Mouse (Mus musculus) WW6 (cell line): ENCODE data around the gene Tmem126b.

Experiments
- DNase-seq: peaks from one replicate; pipeline ENCODE4 v3.0.0-alpha.2; 2013; ENCODE audit warnings: low read depth, low spot score

Gene Tmem126b

GRCm38 (mm10) chr7:90475793-90476312, at the start of gene Tmem126b:
Gene Tmem126b, minus strand, starts transcription at chr7:90476001.
- DNase-seq: peak; percentile 93

GRCm38 (mm10) chr7:90512293-90512692, 36.5 kb upstream of the Tmem126b start:
- DNase-seq: no peak

- DNase-seq: no peak
These were observed 32.3 kb upstream of the Tmem126b start for GRCm38 (mm10) chr7:90508124-90508523.

GRCm38 (mm10) chr7:90482607-90483006, 6.8 kb upstream of the Tmem126b start:
- DNase-seq: no peak

DNA sequence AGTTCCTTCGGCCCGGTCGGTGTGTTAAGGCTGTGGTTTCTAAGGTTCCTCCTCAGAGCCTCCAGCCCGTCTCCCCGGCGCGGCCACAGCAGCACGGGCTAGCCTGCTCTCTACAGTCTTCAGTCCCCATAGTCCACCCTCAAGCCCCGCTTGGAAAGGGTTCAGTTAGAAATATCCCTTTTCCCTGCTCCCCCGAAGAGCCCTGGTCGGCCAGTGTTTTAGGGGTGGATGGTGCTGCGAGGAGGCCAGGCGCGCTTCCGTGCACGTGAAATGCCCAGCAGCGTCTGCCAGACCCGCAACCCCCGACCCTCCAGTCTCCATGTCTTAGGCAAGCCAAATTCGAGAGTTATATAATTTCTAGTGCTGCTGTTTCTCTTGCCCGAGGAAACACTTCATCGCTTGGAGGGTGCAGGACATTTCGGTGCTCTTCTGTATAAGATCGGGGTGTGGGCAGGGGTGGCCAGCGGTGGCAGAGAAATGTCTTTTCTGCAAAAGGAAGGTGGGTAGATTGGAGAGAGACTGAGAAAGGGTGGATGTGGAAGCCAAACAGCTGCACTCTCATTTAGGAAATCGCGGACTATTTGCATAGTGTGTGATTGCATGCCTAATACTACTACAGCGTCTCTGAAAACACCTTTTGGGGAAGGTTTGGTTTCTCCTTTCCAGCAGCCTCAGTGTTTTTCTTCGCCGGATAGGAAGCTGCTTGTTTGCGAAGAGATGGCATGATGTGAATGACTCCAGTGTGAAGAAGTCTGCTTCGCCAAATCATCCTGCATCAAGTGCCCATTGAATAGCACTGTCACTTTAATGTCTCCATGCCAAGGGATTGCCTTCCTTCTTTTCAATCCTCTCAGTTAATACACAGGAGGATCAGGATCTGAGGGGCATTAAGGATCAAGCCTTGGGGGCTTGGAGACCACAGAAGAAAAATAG, 778 bp upstream of the Tmem126b start, which contains the start of gene Dlg2:
Dlg2 (plus strand) TSS at position 360 of the 933 bp plus-strand sequence.
- DNase-seq: no peak

- no peak for DNase-seq
These were observed 2.3 kb downstream of the Tmem126b start for GRCm38 (mm10) chr7:90473511-90473910.

GRCm38 (mm10) chr7:90461441-90461840, 14.4 kb downstream of the Tmem126b start:
- DNase-seq: no peak

- DNase-seq: no peak
These were observed 14.9 kb downstream of the Tmem126b start for GRCm38 (mm10) chr7:90460930-90461329.

- no peak for DNase-seq
These were observed 15.5 kb downstream of the Tmem126b start for GRCm38 (mm10) chr7:90460330-90460729.

GRCm38 (mm10) chr7:90457517-90457916, 18.3 kb downstream of the Tmem126b start:
- no peak for DNase-seq

DNA sequence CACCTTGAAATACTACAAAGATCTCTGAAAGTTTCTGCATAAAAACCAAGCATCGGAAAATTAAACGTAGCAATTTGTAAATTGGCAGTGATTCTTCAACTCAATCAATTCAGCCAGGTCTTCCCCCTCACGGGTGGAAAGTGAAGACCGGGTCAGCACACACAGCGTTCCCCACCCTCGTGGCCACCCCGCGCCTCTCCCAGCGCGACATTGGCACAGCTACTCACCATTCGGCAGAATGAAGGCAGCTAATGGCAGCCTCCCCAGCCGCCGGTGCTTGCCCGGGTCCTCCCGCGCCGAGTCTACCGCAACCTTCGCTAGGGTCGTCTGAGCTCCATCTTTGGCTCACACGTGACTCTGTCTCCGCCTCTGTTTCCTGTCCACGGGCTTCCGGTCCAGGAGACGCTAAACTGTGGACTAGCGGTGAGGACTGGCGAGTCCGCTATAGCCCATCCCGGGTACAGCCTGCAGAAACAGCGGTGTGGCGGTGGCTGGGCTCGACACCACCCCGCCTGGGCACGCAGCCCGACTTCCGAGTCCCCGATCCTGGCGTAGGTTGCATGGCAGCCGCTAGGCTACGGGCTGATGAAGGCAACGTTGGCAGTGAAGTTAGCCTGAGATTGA, 18.8 kb downstream of the Tmem126b start, which contains the start of gene Tmem126a:
Tmem126a (minus strand) TSS at position 385 of the 624 bp plus-strand sequence.
- DNase-seq: peak; percentile 43

GRCm38 (mm10) chr7:90456149-90456844, 19.5 kb downstream of the Tmem126b start:
- no peak for DNase-seq

GRCm38 (mm10) chr7:90444206-90444605, 31.6 kb downstream of the Tmem126b start:
- DNase-seq: no peak

DNA sequence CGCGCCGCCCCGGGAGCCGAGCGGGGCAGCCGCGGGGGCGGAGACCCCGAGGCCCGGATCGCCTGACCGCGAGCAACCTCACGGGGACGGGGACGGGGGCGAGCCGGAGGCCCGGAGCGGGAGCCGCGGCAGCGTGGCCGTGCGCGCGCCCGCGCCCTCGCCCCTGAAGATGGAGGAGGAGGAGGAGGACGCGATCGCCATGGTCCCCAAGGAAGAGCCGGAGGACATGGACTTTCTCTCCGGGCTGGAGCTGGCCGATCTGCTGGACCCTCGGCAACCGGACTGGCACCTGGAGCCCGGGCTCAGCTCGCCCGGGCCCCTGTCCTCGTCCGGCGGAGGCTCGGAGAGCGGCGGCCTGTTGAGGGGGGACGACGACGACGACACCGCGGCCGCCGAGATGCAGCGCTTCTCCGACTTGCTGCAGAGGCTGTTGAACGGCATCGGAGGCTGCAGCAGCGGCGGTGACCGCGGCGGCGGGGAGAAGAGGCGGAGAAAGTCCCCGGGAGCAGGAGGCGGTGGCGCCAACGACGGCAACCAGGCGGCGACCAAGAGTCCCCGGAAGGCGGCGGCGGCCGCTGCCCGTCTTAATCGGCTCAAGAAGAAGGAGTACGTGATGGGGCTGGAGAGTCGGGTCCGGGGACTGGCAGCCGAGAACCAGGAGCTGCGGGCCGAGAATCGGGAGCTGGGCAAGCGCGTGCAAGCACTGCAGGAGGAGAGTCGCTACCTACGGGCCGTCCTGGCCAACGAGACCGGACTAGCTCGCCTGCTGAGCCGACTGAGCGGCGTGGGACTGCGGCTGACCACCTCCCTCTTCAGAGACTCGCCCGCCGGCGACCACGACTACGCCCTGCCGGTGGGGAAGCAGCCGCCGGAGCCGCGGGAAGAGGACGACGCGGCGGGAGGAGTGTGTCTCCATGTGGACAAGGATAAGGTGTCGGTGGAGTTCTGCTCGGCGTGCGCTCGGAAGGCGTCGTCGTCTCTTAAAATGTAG, 32.4 kb downstream of the Tmem126b start:
- no peak for DNase-seq

- DNase-seq: peak; percentile 76
These were observed 33.2 kb downstream of the Tmem126b start, which contains the start of gene Crebzf for GRCm38 (mm10) chr7:90442518-90443080. Gene Crebzf, plus strand, starts transcription at chr7:90442729.

DNA sequence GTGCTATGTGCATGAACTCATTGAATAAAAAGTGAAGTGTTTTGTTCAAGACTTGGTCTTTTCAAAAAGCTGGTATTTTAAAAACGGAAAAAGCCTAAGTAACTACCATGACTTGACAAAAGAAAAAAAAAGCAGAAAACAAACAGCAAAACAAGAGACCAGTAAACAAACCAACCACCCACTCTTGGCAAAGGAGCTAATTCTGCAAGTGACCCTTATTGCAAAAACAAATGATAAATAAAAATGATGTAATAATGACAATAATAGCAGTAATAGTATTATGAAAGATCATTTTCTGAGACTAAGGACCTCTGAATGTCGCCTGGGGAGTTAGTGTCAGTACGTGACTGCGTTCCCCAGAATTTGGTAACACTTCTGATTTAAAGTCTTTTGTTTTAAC, 33.7 kb downstream of the Tmem126b start:
- DNase-seq: no peak

DNA sequence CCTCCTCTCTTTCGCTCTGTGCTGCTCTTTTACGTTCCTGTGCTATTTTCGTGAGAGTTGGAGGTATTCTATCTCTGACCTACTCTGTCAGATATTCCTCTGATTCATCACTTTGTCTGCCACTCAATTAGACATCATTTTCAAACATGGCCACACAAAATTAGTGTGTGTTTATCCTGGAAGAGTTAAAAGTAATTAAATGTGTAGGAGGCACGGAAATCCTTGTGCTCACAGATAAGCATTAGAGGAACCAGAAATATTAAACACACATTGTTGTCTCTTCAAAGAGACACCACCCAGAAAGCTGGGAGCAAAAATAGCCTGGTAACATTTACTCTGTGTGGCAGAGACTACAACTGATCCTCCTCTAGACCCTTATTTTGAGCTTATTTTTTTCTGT, 35.8 kb downstream of the Tmem126b start:
- no peak for DNase-seq

- no peak for DNase-seq
These were observed 43.6 kb downstream of the Tmem126b start for GRCm38 (mm10) chr7:90432221-90432620.

DNA sequence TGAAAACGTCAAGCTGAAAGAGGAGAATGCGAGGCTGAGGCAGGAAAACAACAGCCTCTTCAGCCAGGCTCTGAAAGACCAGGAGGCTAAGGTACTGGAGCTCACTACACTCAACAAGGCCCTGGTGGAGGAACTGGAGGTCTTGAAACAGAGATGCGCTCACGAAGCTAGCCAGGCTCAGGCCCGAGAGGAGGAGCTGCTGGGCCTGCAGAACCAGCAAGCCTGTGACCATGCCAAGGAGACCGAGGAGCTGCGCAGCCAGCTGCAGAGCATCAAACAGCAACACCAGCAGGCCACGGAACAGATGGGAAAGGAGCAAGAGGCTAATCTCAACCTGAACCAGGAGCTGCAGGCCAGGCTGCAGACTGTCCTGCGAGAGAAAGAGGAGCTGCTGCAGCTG, 48.8 kb downstream of the Tmem126b start:
- no peak for DNase-seq
